Mouse (Mus musculus) midbrain, embryonic 16.5 days (tissue): Measurements from ENCODE around the gene Tchp. TPM values are rescaled to one million over a fixed set of nuclear protein-coding genes. Genes with fewer than 3 reads are reported as not detected.

ENCODE experiments used
- ATAC-seq: fragments of 200-750 bp; cut with Nextera tagmentation; 2 replicates; pipeline ENCODE4 v1.8.0; 2017; ENCODE audit warnings: moderate TSS enrichment
- H3K27ac ChIP-seq: fragments of 300-500 bp; sonication (generic); 2 replicates; pipeline ENCODE4 v1.5.1; 2014; ENCODE audit warnings: mild to moderate bottlenecking, low read length, mixed read lengths
- H3K27me3 ChIP-seq: fragments of 300-500 bp; sonication (generic); 2 replicates; pipeline ENCODE4 v1.6.1; 2014; ENCODE audit warnings: low read depth, low read length, mixed read lengths; ENCODE audit not compliant: control insufficient read depth, insufficient read depth
- H3K36me3 ChIP-seq: fragments of 300-500 bp; sonication (generic); 2 replicates; pipeline ENCODE4 v1.6.1; 2014; ENCODE audit warnings: mild to moderate bottlenecking, low read length, moderate library complexity, mixed read lengths; ENCODE audit not compliant: control insufficient read depth, insufficient read depth
- H3K4me1 ChIP-seq: fragments of 300-500 bp; sonication (generic); 2 replicates; pipeline ENCODE4 v1.6.1; 2014; ENCODE audit warnings: mild to moderate bottlenecking, low read length, mixed read lengths; ENCODE audit not compliant: control insufficient read depth, insufficient read depth
- H3K4me2 ChIP-seq: fragments of 300-500 bp; sonication (generic); 2 replicates; pipeline ENCODE4 v1.6.1; 2014; ENCODE audit warnings: mild to moderate bottlenecking, low read length, mixed read lengths
- H3K4me3 ChIP-seq: fragments of 300-500 bp; sonication (generic); 2 replicates; pipeline ENCODE4 v1.5.1; 2014; ENCODE audit warnings: low read depth, mild to moderate bottlenecking, low read length, moderate library complexity, mixed read lengths
- H3K9ac ChIP-seq: fragments of 300-500 bp; sonication (generic); 2 replicates; pipeline ENCODE4 v1.6.1; 2014; ENCODE audit warnings: low read depth, low read length, mixed read lengths
- H3K9me3 ChIP-seq: fragments of 300-500 bp; sonication (generic); replicated peaks from 2 replicates; pipeline ENCODE4 v1.6.1; 2014; ENCODE audit warnings: mild to moderate bottlenecking, low read length, mixed read lengths; ENCODE audit not compliant: control insufficient read depth, poor library complexity, severe bottlenecking
- WGBS: fragments of 180-500 bp; shearing (Covaris S2); extraction: QIAGEN DNeasy Blood & Tissue Kit; methylation state at CpG from one replicate; pipeline ENCODE4 v1.1.7; 2014; 5-methylcytosine and 5-hydroxymethylcytosine counted together
- polyA plus RNA-seq: library from polyadenylated mRNA; unstranded; fragments of >200 nt; fragmentation: Nextera tagmentation; extraction: Ambion mirVana; gene quantifications from 2 replicates; pipeline ENCODE4 v1.2.1, GENCODE M21; 2015

Gene Tchp
- polyA plus RNA-seq, 1 experiment from 2014 or later, result 17.5 TPM

DNA sequence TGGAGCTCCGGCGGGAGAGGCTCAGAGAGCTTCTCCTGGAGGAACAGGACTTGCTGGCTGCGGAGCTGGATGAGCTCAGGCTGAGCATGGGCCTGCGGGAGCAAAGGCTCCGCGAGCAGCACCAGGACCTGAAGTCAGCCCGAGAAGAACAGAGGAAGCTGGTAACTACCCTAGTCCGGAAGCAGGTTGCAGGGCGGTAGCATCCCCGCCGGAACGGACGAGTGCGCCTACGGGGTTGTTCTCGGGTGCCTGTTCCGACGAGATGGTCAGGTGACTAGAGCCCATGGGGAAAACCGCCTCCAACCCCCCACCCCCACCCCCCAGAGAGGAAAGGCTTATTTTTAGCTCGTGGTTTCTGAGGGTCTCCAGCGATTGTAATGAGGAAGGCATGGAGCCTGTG is 1.8 kb downstream of the Tchp start:
- Histone ChIP-seq H3K27me3 (no peaks in the 10 kb centered on the region; the same call in 1 of the 2 replicates), H3K27ac (no peak overlapping the region), H3K9ac (no peak overlapping the region), H3K4me1 (peaks cover 7% of the 10 kb centered on the region), H3K4me3 (no peak overlapping the region), H3K36me3 (peaks cover 12% of the 10 kb centered on the region), H3K4me2 (no peak overlapping the region), H3K9me3 (no peaks in the 10 kb centered on the region)
- WGBS, result 96% methylated on average over 21 of the region's 21 CpGs
- ATAC-seq, result no peak

GRCm38 (mm10) chr5:114714551-114714950 is 7.0 kb downstream of the Tchp start:
- no peak for ATAC-seq
- Histone ChIP-seq H3K27ac (no peak overlapping the region), H3K4me2 (no peak overlapping the region), H3K9me3 (no peaks in the 10 kb centered on the region), H3K36me3 (peaks cover 54% of the 10 kb centered on the region), H3K4me3 (no peak overlapping the region), H3K4me1 (no peaks in the 10 kb centered on the region), H3K27me3 (no peaks in the 10 kb centered on the region), H3K9ac (no peak overlapping the region)
- WGBS, result 91% methylated on average over 18 of the region's 18 CpGs

- no peak overlapping the region for H3K27ac ChIP-seq
- no peak overlapping the region for H3K4me2 ChIP-seq
- H3K9ac ChIP-seq, result no peak overlapping the region
- peaks cover 71% of the 10 kb centered on the region for H3K36me3 ChIP-seq
- 96% methylated on average over 12 of the region's 12 CpGs for WGBS
- H3K4me3 ChIP-seq, result no peak overlapping the region
- no peaks in the 10 kb centered on the region for H3K4me1 ChIP-seq
- H3K9me3 ChIP-seq, result no peaks in the 10 kb centered on the region
- no peak for ATAC-seq
- no peaks in the 10 kb centered on the region for H3K27me3 ChIP-seq
Measured at GRCm38 (mm10) chr5:114717292-114717691, 9.7 kb downstream of the Tchp start.

DNA sequence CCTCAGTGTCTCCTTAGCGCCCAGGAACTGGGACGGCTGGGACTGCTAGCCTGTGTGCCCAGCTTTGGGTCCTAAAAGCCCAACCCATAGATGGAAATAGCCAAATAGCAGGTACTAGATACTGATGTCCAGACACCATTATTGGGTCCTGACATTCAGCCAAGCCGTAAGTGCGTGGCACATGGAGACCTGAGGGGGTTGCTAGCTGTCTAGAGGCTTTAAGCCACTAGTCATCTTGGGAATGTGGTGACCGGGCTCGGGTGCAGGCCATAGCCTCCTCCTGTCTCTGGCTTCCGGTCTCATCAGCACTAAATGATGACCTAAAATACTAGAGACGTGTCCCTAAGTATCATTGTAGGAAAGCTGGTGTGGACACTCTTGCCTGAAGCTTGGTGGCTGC is 10.4 kb downstream of the Tchp start:
- ATAC-seq, result no peak

DNA sequence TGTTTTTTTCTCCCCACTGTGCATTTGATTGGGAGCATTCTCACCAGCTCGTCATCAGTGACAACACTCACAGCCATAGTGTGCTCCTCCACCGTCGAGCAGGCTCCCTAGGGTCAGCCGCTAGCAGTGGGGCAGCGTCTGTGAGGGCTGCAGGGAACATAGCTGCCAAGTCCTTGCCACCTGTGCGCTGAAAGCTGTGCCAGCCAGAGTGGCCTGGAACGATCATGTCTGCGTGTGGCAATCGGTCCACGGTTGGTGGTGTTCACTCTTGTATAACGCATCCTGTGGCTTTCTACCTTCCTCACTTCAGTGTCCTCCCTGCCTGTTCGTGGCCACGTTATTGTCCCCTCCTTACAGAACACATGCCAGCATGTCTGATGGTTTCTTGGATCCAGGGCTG is 10.9 kb downstream of the Tchp start:
- ATAC-seq, result no peak
- Histone ChIP-seq H3K9ac (no peak overlapping the region), H3K9me3 (no peaks in the 10 kb centered on the region), H3K27ac (no peak overlapping the region), H3K4me1 (no peaks in the 10 kb centered on the region), H3K4me2 (no peak overlapping the region), H3K27me3 (no peaks in the 10 kb centered on the region), H3K36me3 (peaks cover 73% of the 10 kb centered on the region), H3K4me3 (no peak overlapping the region)
- 85% methylated on average over 13 of the region's 13 CpGs for WGBS

More for the DNA sequence above, 10.4 kb downstream of the Tchp start:
- Histone ChIP-seq H3K4me3 (no peak overlapping the region), H3K27me3 (no peaks in the 10 kb centered on the region), H3K9me3 (no peaks in the 10 kb centered on the region), H3K27ac (no peak overlapping the region), H3K4me1 (no peaks in the 10 kb centered on the region), H3K36me3 (peaks cover 73% of the 10 kb centered on the region), H3K9ac (no peak overlapping the region), H3K4me2 (no peak overlapping the region)
- 96% methylated on average over 8 of the region's 8 CpGs for WGBS

GRCm38 (mm10) chr5:114719003-114719927 is 11.7 kb downstream of the Tchp start:
- Histone ChIP-seq H3K9ac (no peak overlapping the region), H3K4me1 (no peaks in the 10 kb centered on the region), H3K27me3 (no peaks in the 10 kb centered on the region), H3K27ac (no peak overlapping the region), H3K9me3 (no peaks in the 10 kb centered on the region), H3K4me2 (no peak overlapping the region), H3K4me3 (no peak overlapping the region), H3K36me3 (peaks cover 76% of the 10 kb centered on the region)
- ATAC-seq, result no peak
- WGBS, result 89% methylated on average over 20 of the region's 20 CpGs

- no peaks in the 10 kb centered on the region for H3K27me3 ChIP-seq
- no peak overlapping the region for H3K9ac ChIP-seq
- H3K27ac ChIP-seq, result no peak overlapping the region
- no peaks in the 10 kb centered on the region for H3K4me1 ChIP-seq
- peaks cover 71% of the 10 kb centered on the region for H3K36me3 ChIP-seq
- H3K9me3 ChIP-seq, result no peaks in the 10 kb centered on the region
- no peak overlapping the region for H3K4me3 ChIP-seq
- ATAC-seq, result no peak
- WGBS, result 97% methylated on average over 6 of the region's 6 CpGs
- no peak overlapping the region for H3K4me2 ChIP-seq
Measured at GRCm38 (mm10) chr5:114719928-114720270, 12.3 kb downstream of the Tchp start.

GRCm38 (mm10) chr5:114720784-114721183 is 13.2 kb downstream of the Tchp start:
- no peak overlapping the region for H3K9ac ChIP-seq
- no peak overlapping the region for H3K4me3 ChIP-seq
- no peaks in the 10 kb centered on the region for H3K27me3 ChIP-seq
- H3K36me3 ChIP-seq, result peaks cover 66% of the 10 kb centered on the region
- no peaks in the 10 kb centered on the region for H3K4me1 ChIP-seq
- ATAC-seq, result no peak
- H3K9me3 ChIP-seq, result no peaks in the 10 kb centered on the region
- no peak overlapping the region for H3K4me2 ChIP-seq
- no peak overlapping the region for H3K27ac ChIP-seq
- WGBS, result 94% methylated on average over 11 of the region's 11 CpGs

DNA sequence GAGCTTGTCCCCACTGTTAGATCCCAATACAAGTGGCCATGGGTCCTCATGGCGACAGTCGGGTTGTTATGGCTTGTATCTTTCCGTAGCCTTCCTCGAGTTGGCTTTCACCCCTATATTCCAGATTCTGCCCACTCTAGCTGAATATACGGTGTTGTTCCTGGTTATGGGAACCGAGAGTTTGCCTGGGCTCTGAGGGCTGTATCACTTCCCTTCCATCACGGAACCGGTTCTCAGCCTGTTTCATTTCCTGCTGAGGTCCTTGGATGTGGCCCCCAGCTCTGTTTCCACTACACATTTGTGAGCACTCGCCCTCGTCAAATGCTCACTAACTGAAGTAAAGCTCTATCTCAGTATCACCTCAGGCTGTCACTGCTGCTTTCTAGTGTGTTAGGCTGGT is 14.4 kb downstream of the Tchp start:
- Histone ChIP-seq H3K27ac (no peak overlapping the region), H3K4me3 (no peak overlapping the region), H3K9ac (no peak overlapping the region), H3K27me3 (no peaks in the 10 kb centered on the region), H3K4me1 (no peaks in the 10 kb centered on the region), H3K4me2 (no peak overlapping the region), H3K36me3 (peaks cover 59% of the 10 kb centered on the region), H3K9me3 (no peaks in the 10 kb centered on the region)
- WGBS, result 94% methylated on average over 10 of the region's 10 CpGs
- no peak for ATAC-seq
